Mouse (Mus musculus) urinary bladder, postnatal 36 days (tissue): ENCODE measurements at regions not wholly inside any gene's neighbourhood (a gene's known extent, or its start where the extent isn't known, plus 50 kb on each side); places are given as distances from the start of the nearest gene placed in this dataset.

Source experiments
- DNase-seq, 2 experiments: peaks; one replicate each; pipeline ENCODE4 v3.0.0; 2022; ENCODE audit warnings: low spot score in 2 of 2, mixed read lengths in 1 of 2

- no peak for DNase-seq
Observed at GRCm38 (mm10) chr16:24341736-24342135, 51.6 kb upstream of the Lpp start.

DNA sequence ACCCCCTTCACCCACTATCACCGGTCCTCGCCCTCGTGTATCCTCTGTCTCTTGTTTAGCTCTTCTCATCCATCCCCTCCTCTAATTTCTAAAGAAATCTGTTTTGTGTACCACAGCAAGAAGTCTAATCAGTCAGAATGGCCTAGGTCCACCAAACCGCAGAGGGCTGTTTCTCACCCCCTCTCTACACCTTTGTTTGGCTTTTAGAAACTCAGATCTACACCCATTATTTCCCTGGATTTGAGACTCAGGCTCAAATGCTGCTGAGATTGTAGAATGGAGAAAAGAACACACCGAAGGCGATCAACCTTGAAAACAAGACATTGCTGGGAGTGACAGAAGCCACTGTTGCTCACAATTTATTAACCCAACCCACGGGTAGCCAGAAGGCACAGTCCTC is 52.7 kb upstream of the Lpp start:
- no peak for DNase-seq

GRCm38 (mm10) chr16:24339320-24340265 is 53.7 kb upstream of the Lpp start:
- no peak for DNase-seq

DNA sequence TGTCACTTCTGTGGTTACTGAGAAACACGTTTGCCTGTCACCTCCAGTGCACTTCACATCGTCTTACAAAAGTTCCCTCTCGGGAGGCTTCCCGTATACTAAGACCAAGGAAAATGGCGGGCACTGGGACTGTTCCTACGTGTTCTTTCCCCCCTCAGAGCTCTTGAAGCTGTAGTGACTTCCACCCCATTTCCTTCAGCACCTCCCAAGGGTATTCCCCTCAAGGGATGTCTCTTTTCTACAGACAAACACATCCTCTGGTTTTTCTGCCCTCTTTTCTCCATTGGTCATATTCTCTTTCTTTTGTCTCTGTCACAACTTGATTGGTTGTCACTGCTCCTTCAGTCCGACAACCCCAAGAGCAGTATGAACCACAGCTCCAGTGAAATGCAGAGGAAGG is 54.9 kb upstream of the Lpp start:
- no peak for DNase-seq

GRCm38 (mm10) chr16:24334389-24334788 is 58.9 kb upstream of the Lpp start:
- DNase-seq = no peak

GRCm38 (mm10) chr16:24331446-24332020 is 61.8 kb upstream of the Lpp start:
- no peak for DNase-seq

- no peak for DNase-seq
Observed at GRCm38 (mm10) chr16:24326571-24326970, 66.7 kb upstream of the Lpp start.

GRCm38 (mm10) chr16:24326046-24326445 is 67.3 kb upstream of the Lpp start:
- DNase-seq = no peak

DNA sequence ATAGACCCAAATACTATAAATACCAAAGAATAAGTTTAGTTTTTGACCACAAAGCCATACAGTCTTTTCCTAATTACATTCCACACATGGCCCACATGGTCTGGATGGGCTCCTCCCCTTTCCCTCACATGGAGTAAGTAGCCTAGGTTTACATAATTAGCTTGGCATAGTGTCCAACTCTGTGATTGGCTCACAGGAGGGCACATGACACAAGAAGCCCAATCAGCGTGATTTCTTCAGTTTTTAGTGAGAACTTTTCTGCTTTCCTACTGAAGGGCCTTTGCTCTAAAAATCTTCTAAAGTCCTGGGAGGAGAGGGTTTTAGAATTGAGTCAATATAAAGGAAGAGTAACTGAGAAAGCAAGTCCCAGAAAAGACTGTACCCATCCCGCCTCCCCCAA is 68.4 kb upstream of the Lpp start:
- no peak for DNase-seq

DNA sequence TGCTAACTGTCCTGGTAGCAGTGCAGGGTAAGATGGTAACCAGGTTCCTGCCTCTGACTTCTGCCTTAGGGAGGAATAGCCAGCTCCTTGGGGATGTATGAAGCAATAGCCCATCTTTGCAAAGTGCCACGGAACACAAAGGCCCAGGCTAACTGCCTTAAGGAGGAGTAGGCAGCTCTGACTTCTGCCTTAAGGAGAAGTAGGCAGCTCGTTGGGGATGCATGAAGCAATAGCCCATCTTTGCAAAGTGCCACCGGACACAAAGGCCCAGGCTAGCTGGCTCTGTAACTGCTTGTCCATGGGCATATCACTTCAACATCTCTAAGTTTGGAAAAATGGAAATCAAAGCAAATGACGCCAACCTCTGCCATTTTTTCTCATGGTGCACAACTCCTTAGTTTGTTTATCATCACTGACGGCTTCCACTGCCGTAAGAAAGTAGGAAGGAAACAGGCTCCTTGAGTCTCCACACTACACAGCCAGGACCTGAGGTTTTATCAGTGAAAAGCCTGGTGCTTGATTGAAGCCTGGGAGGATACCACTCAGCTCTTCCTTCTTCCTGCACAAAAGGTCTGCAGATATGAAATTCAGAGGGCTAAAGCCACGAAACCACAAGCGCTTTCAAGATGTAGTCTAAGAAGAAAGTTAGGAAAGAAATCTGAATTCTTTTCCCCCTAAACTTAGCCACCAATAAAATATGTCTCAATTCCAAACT is 74.4 kb upstream of the Lpp start:
- no peak for DNase-seq

DNA sequence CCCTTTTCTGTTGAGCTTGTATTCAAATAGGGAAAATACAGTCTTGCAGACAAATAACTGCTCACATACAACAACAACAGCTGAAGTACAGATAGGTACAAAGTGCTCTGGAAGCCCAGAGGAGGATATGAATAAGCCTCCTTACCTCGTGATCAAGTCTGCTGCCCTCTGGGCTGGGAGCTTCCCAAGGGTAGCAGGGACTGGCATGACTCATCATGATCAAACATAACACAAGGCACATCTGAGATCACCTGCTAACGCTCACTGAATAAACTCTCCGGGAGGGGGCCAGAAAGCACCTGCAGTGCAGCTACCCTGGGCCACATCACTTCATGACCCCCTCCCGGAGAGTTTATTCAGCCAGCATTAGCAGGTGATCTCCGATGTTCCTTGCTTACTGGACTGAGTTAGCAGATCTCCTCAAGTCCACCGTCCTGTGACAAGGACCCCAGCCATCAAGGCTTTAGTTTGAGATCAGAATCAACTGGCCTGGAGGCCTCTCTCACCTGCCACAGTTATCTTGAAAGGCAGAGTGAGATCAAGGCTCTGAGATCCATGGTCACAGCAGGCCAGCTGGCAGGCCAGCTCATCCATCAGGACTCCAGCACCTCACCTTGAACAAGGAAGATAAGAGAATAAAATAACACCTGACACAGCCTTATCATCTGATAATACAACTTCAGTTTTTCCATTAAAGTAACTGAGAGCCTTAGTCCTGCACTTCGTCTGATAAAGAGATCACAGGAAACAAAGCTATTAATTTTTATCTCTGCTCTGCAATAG is 79.6 kb upstream of the Lpp start:
- no peak for DNase-seq

DNA sequence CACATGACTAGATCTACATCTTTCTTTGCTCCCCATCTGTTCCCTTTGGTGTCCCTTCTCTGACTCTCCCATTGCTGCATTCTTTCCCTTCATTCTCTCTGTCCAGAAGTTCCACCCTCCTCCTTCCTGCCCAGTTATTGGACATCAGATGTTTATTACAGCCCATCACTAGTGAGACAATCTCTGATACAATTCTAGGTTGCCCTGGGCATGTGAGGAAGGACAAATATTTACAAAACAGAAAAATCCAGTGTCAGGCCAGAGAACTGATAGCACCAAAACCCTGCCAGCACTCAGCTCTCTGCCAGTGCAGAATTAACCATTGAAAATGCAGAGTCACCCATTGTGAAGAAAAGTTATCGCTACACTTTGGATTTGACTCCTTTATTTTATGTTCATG is 87.9 kb upstream of the Lpp start:
- DNase-seq = no peak

DNA sequence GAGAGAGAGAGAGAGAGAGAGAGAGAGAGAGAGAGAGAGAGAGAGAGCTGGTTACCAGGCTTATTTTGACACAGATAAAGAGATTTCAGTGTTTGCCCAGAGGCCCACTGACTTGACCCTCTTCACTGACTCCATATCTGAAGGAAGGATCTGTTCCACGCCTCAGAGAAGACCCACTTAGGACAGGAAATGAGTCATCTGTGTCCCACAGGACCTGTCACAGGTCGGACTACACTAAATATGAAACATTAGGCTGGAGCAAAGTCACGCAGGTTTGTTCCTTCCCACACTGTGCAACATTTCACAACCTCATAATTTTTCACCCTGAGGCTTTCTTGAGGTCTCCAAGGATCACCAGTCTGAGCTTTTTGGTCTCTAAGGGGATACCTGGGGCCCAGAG is 96.5 kb upstream of the Lpp start:
- DNase-seq = no peak

- DNase-seq = no peak
Observed at GRCm38 (mm10) chr16:24295626-24296440, 97.5 kb upstream of the Lpp start.

- DNase-seq = no peak
Observed at GRCm38 (mm10) chr16:24284215-24284614, 109.1 kb upstream of the Lpp start.

DNA sequence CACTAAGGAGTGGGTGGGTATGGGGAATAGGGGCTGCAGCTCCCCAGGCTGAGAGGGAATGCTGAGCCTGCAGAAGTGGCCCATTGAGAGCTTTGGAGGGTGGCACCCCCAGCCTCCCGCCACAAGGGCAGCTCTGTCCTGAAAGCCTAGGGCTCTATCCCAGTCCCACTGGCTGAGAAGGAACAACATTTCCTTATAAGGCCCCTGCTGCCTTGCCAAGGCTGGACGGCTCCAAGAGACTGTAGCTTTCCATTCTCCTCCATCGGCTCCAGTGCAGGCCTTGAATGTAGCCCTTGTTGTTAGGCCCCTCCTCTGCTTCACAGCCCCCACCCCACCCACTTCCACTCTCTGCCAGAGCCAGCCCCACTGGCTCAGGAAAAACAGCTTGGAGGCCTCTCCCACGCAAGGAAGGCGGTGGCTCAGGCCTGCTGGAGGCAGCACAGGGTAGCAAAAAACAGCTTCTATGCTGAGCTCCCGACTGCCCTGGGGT is 111.1 kb upstream of the Lpp start:
- DNase-seq = peak; percentile 64 to 87

GRCm38 (mm10) chr16:24281561-24281960 is 111.7 kb upstream of the Lpp start:
- no peak for DNase-seq

DNA sequence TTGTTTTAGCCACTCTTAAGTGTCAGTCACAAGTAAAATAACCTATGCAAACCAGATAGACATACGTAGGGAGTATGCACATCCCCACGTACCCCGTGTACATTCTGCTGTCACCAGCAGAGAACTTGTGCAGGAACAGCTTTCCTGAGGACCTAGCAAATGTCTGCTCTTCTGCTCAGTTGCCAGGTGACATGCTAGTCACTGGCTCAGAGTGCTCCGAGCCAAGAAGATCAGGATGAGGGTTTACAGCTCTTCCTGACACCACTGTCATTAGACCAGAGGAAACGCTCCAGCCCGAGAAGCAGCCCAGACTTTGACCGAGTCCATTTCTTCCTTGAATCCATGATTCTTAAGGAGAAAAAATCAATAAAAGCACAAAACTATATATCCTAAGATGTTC is 115.5 kb upstream of the Lpp start:
- DNase-seq = no peak

DNA sequence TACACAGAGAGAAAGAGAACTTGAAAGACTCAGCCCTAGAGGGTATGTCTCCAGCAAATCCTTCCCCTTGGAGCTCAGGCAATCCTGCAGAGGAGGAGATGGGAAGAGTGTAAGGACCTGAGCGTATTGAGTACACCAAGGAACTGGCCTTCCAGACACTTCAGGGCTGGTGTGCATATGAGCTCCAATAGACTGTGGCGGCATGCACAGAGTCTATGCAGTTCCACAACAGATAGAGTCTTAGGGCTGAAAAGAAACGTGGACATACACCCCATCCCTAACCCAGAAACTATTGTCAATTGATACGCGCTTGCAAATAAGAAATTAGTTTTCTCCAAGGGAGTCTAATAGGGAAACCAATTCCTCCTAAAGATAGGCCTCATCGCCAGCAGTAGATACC is 130.6 kb upstream of the Lpp start:
- DNase-seq = no peak

DNA sequence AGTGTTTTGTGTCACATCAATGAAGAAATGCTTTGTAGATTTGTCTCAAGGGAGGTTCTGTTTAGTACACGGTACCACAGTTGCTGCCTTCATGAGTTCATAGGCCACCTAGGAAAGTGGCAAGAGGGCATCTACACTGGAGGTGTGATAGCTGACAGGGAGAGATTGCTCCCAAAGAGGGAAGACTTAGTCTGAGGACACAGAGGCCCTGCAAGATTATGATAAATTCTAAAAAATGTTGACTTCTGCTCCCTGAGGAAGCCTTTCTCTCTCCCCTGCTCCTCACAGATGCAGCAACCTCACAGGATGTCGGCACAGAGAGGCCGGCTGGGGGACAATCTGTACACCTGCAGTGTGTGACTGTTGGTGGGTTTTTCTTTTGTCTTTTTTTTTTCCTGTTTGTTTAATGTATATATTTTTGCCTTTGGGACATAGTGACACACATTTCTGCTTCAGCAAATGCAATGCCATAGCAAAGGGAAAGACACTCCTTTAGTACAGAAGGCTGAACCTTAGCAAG is 133.5 kb upstream of the Lpp start:
- DNase-seq = no peak

GRCm38 (mm10) chr16:24258991-24259390 is 134.3 kb upstream of the Lpp start:
- DNase-seq = no peak
